Mouse (Mus musculus) hindbrain, embryonic 12.5 days (tissue): Measurements from ENCODE around the gene Dock7. TPM values are rescaled to one million over a fixed set of nuclear protein-coding genes. Genes with fewer than 3 reads are reported as not detected.
A peak's percentile ranks its signal among the peaks of the same experiment; 100 is the strongest.

Source experiments
- ATAC-seq: fragments of 200-750 bp; cut with Nextera tagmentation; 2 replicates; pipeline ENCODE4 v1.8.0; 2017; ENCODE audit warnings: moderate TSS enrichment; ENCODE audit not compliant: low FRiP score
- H3K27ac ChIP-seq: fragments of 300-500 bp; sonication (generic); 2 replicates; pipeline ENCODE4 v1.5.1; 2016; ENCODE audit warnings: mild to moderate bottlenecking
- H3K27me3 ChIP-seq: fragments of 300-500 bp; sonication (generic); 2 replicates; pipeline ENCODE4 v1.6.1; 2016; ENCODE audit warnings: mild to moderate bottlenecking
- H3K36me3 ChIP-seq: fragments of 300-500 bp; sonication (generic); 2 replicates; pipeline ENCODE4 v1.6.1; 2016; ENCODE audit warnings: mild to moderate bottlenecking
- H3K4me1 ChIP-seq: fragments of 300-500 bp; sonication (generic); 2 replicates; pipeline ENCODE4 v1.6.1; 2016
- H3K4me2 ChIP-seq: fragments of 300-500 bp; sonication (generic); replicated peaks from 2 replicates; pipeline ENCODE4 v1.6.1; 2016; ENCODE audit warnings: mild to moderate bottlenecking
- H3K4me3 ChIP-seq: fragments of 300-500 bp; sonication (generic); 2 replicates; pipeline ENCODE4 v1.5.1; 2016; ENCODE audit warnings: mild to moderate bottlenecking
- H3K9ac ChIP-seq: fragments of 300-500 bp; sonication (generic); 2 replicates; pipeline ENCODE4 v1.6.1; 2016; ENCODE audit warnings: mild to moderate bottlenecking, moderate library complexity
- H3K9me3 ChIP-seq: fragments of 300-500 bp; sonication (generic); replicated peaks from 2 replicates; pipeline ENCODE4 v1.6.1; 2016; ENCODE audit warnings: mild to moderate bottlenecking
- WGBS: fragments of 180-500 bp; shearing (Covaris S2); methylation state at CpG from one replicate; pipeline ENCODE4 v1.1.7; 2016; 5-methylcytosine and 5-hydroxymethylcytosine counted together
- polyA plus RNA-seq: library from polyadenylated mRNA; unstranded; fragments of >200 nt; fragmentation: Nextera tagmentation; extraction: Ambion mirVana; gene quantifications from 2 replicates; pipeline ENCODE4 v1.2.1, GENCODE M21; 2016

The Dock7 gene
- polyA plus RNA-seq, 1 experiment from 2014 or later: 120 TPM

GRCm38 (mm10) chr4:98922061-98922642, 198.6 kb downstream of the Dock7 start:
- Histone ChIP-seq H3K4me2 (peak overlapping the region; percentile 89), H3K9me3 (no peaks in the 10 kb centered on the region), H3K4me3 (peak overlapping the region; percentile 94), H3K36me3 (no peaks in the 10 kb centered on the region), H3K9ac (peak overlapping the region; percentile 85), H3K4me1 (peaks cover 20% of the 10 kb centered on the region), H3K27me3 (no peaks in the 10 kb centered on the region), H3K27ac (peak overlapping the region; percentile 99)
- WGBS: 16% methylated on average over 18 of the region's 18 CpGs
- no peak; the same call in 1 of the 2 replicates for ATAC-seq

GRCm38 (mm10) chr4:98920896-98921295, 199.8 kb downstream of the Dock7 start:
- Histone ChIP-seq H3K9ac (no peak overlapping the region), H3K27me3 (no peaks in the 10 kb centered on the region), H3K4me2 (no peak overlapping the region), H3K36me3 (no peaks in the 10 kb centered on the region), H3K27ac (no peak overlapping the region), H3K4me1 (peaks cover 18% of the 10 kb centered on the region), H3K4me3 (no peak overlapping the region), H3K9me3 (no peaks in the 10 kb centered on the region)
- 92% methylated on average over 4 of the region's 4 CpGs for WGBS
- no peak for ATAC-seq

GRCm38 (mm10) chr4:98918204-98918603, 202.5 kb downstream of the Dock7 start:
- H3K9me3 ChIP-seq: no peaks in the 10 kb centered on the region
- H3K27ac ChIP-seq: no peak overlapping the region
- no peak overlapping the region for H3K4me2 ChIP-seq
- H3K27me3 ChIP-seq: no peaks in the 10 kb centered on the region
- WGBS: 100% methylated on average over 1 of the region's 1 CpGs
- H3K4me3 ChIP-seq: no peak overlapping the region
- H3K9ac ChIP-seq: no peak overlapping the region
- peaks cover 4% of the 10 kb centered on the region for H3K4me1 ChIP-seq
- ATAC-seq: no peak
- H3K36me3 ChIP-seq: no peaks in the 10 kb centered on the region

GRCm38 (mm10) chr4:98917724-98918123, 203.0 kb downstream of the Dock7 start:
- Histone ChIP-seq H3K9me3 (no peaks in the 10 kb centered on the region), H3K4me3 (no peak overlapping the region), H3K27me3 (no peaks in the 10 kb centered on the region), H3K27ac (no peak overlapping the region), H3K4me2 (no peak overlapping the region), H3K9ac (no peak overlapping the region), H3K36me3 (no peaks in the 10 kb centered on the region), H3K4me1 (peaks cover 4% of the 10 kb centered on the region)
- 85% methylated on average over 2 of the region's 2 CpGs for WGBS
- ATAC-seq: no peak

GRCm38 (mm10) chr4:98910246-98910645, 210.5 kb downstream of the Dock7 start:
- 94% methylated on average over 5 of the region's 5 CpGs for WGBS
- H3K27ac ChIP-seq: no peak overlapping the region

GRCm38 (mm10) chr4:98887148-98887547, 233.6 kb downstream of the Dock7 start:
- WGBS: 24% methylated on average over 10 of the region's 10 CpGs
- H3K4me1 ChIP-seq: no peaks in the 10 kb centered on the region
- H3K4me3 ChIP-seq: no peak overlapping the region
- no peak overlapping the region for H3K27ac ChIP-seq
- H3K9ac ChIP-seq: no peak overlapping the region
- no peaks in the 10 kb centered on the region for H3K36me3 ChIP-seq
- no peaks in the 10 kb centered on the region for H3K27me3 ChIP-seq
- 0 out of 2 replicates have a peak, but pooled peaks have one; percentile 64 for ATAC-seq
- H3K9me3 ChIP-seq: no peaks in the 10 kb centered on the region
- H3K4me2 ChIP-seq: no peak overlapping the region

More at GRCm38 (mm10) chr4:98910246-98910645, 210.5 kb downstream of the Dock7 start:
- ATAC-seq: no peak
- Histone ChIP-seq H3K36me3 (no peaks in the 10 kb centered on the region), H3K9ac (no peak overlapping the region), H3K27me3 (no peaks in the 10 kb centered on the region), H3K4me2 (no peak overlapping the region), H3K4me1 (no peaks in the 10 kb centered on the region), H3K4me3 (no peak overlapping the region), H3K9me3 (no peaks in the 10 kb centered on the region)

Other genes with a start within 250 kb of the Dock7 start
- gene Usp1, start 197.1 kb downstream of the Dock7 start, polyA plus RNA-seq: 83.7 and 91.5 TPM in 2 replicates
- gene Angptl3, start 90.0 kb downstream of the Dock7 start, polyA plus RNA-seq: 1.6 and 1.9 TPM in 2 replicates
- 18.7 and 19.8 TPM in 2 replicates for gene Atg4c, start 73.0 kb upstream of the Dock7 start, polyA plus RNA-seq
- 0.31 TPM in 1 of 2 replicates, not detected in the other for gene Gm12689, start 175.0 kb upstream of the Dock7 start, polyA plus RNA-seq